Mouse (Mus musculus) lung, postnatal 0 days (tissue): ENCODE results near the gene Nisch.

ENCODE experiments used
- CTCF ChIP-seq: IDR thresholded peaks from 2 replicates; pipeline ENCODE4 v1.5.1; 2016; ENCODE audit warnings: antibody characterized with exemption, mild to moderate bottlenecking
- EP300 ChIP-seq: IDR thresholded peaks from 2 replicates; pipeline ENCODE4 v1.6.1; 2016; ENCODE audit warnings: antibody characterized with exemption, mild to moderate bottlenecking, control low read depth

GRCm38 (mm10) chr14:31248396-31248795 is 31.6 kb upstream of the Nisch start:
- TF ChIP-seq CTCF (no peak), EP300 (no peak)
